ENCODE assay signal across 13 mouse cellular contexts in the genomic region with DNA sequence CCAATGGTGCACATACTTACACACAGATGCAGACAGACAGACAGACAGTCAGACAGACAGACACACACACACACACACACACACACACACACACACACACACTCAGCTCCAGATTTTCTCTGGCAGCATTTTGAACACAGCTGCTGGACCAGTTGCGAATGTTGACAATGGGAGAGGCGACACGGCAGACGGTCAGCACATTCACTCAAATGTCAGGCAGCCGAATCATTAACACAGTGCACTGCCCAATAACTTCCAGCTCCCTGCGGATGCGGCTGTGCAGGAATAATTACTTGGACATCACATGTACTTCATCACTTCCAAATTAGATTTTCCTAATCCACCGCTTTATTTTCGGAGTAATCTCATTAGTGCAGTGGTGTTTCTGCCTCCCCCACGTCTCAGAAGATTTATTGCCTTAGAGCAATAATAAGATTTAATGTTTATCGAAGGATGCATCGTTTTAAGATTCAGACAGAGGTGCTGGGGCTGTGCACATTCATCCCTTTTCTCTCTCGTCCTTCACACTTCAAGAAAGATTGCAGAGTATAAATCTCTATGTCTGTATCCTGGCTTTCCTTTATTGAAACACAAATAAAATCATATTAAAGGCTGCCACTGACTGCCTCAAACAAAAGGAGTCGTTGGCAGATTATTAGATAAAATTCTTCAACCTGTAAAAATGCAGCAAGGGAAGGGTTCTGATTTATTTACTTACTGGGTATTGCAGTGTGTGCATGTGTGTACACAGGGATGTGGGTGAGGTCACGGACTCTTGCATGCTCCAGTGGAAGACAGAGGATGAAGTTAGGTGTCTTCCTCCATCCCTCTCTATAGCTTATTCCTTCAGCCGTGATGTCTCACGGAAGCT.
DNase-seq lines count a peak whose midpoint lies in the region; ATAC-seq lines count a peak whose summit lies in the region.
"Had no signal": no experiment of that assay in that cellular context is flagged by ENCODE, and none has a peak within 500 bp of the region (broad histone marks: within the 10 kb centered on the region; RNA-seq: fewer than 3 reads in every experiment).

No protein-coding gene starts in this region.

- no peaks in the 10 kb centered on the region for H3K27me3 ChIP-seq in forebrain, embryonic 14.5 days (replicated peaks; ENCODE audit: control insufficient read depth, insufficient read depth, low read length)
- no peaks in the 10 kb centered on the region for H3K27me3 ChIP-seq in neural tube, embryonic 15.5 days (replicated peaks)
- H3K27me3 ChIP-seq: liver, embryonic 12.5 days had no signal

- H3K9me3 ChIP-seq in forebrain, embryonic 14.5 days (replicated peaks; ENCODE audit: control insufficient read depth, low read length), result no peaks in the 10 kb centered on the region
- H3K9me3 ChIP-seq in neural tube, embryonic 15.5 days (replicated peaks), result no peaks in the 10 kb centered on the region
- H3K9me3 ChIP-seq: liver, embryonic 12.5 days had no signal

- H3K9ac ChIP-seq in forebrain, embryonic 14.5 days (ENCODE audit: low read length), result peak overlapping the region; percentile 17
- peak overlapping the region; percentile 18; the same call in 1 of the 2 replicates for H3K9ac ChIP-seq in neural tube, embryonic 15.5 days (replicated peaks)
- H3K9ac ChIP-seq: liver, embryonic 12.5 days had no signal

- H3K36me3 ChIP-seq in forebrain, embryonic 14.5 days (ENCODE audit: control insufficient read depth, insufficient read depth, low read length), result no peaks in the 10 kb centered on the region
- H3K36me3 ChIP-seq in neural tube, embryonic 15.5 days, result no peaks in the 10 kb centered on the region
- H3K36me3 ChIP-seq: liver, embryonic 12.5 days had no signal

- H3K27ac ChIP-seq in forebrain, embryonic 14.5 days (ENCODE audit: low read depth, low read length), result peak overlapping the region; percentile 79
- peak overlapping the region; percentile 69 for H3K27ac ChIP-seq in neural tube, embryonic 15.5 days (replicated peaks)
- H3K27ac ChIP-seq: liver, embryonic 12.5 days had no signal

- DNase-seq in layer of hippocampus, postnatal 10 days (ENCODE audit: low spot score in 2 of 2), result peak; percentile 21 to 30
- DNase-seq in layer of hippocampus, adult 18-20 months (ENCODE audit: low spot score in 2 of 2), result no peak
- peak; percentile 77 for DNase-seq in forebrain, embryonic 14.5 days (ENCODE audit: low spot score)
- peak; percentile 11 for DNase-seq in mesoderm, embryonic 11.5 days (ENCODE audit: low read depth, low spot score)
- no peak for DNase-seq in ovary, postnatal 36 days (ENCODE audit: low spot score)
- no peak for DNase-seq in T-cell, adult 2 months (ENCODE audit: low spot score)
- DNase-seq in ovary, postnatal 14 days (ENCODE audit: low spot score), result no peak
- DNase-seq: adrenal gland, postnatal 36 days; cerebellum, adult 11-12 months; kidney, postnatal 36 days; lung, postnatal 14 days had no signal

- no peak overlapping the region for H3K4me3 ChIP-seq in forebrain, embryonic 14.5 days (ENCODE audit: low read depth, low read length)
- no peak overlapping the region for H3K4me3 ChIP-seq in neural tube, embryonic 15.5 days (replicated peaks)
- H3K4me3 ChIP-seq: liver, embryonic 12.5 days had no signal

- peak; percentile 91 for ATAC-seq in forebrain, embryonic 14.5 days
- peak; percentile 75 for ATAC-seq in neural tube, embryonic 15.5 days (ENCODE audit: low FRiP score)
- ATAC-seq: liver, embryonic 12.5 days had no signal

- WGBS in forebrain, embryonic 14.5 days, result 28% methylated on average over 17 of the region's 17 CpGs
- 26% methylated on average over 17 of the region's 17 CpGs for WGBS in neural tube, embryonic 15.5 days

- no peak overlapping the region for H3K4me2 ChIP-seq in forebrain, embryonic 14.5 days (ENCODE audit: low read length)
- peak overlapping the region; percentile 37 for H3K4me2 ChIP-seq in neural tube, embryonic 15.5 days
- H3K4me2 ChIP-seq: liver, embryonic 12.5 days had no signal

- H3K4me1 ChIP-seq in forebrain, embryonic 14.5 days (ENCODE audit: control insufficient read depth, insufficient read depth, low read length), result peaks cover 16% of the 10 kb centered on the region; the same call in 1 of the 2 replicates
- H3K4me1 ChIP-seq in neural tube, embryonic 15.5 days, result peaks cover 3% of the 10 kb centered on the region
- H3K4me1 ChIP-seq: liver, embryonic 12.5 days had no signal

Comparison
In these comparisons a context has a peak if more than half of its experiments do, and no peak if none do; other contexts are left out.
1. DNase-seq: peak in layer of hippocampus, postnatal 10 days (2 of 2), forebrain, embryonic 14.5 days (single experiment) and mesoderm, embryonic 11.5 days (single experiment); none in layer of hippocampus, adult 18-20 months (0 of 2), ovary, postnatal 36 days (single experiment), T-cell, adult 2 months (single experiment) and ovary, postnatal 14 days (single experiment).